Comparison of ENCODE assay signal across 8 mouse cellular contexts in the genomic region with DNA sequence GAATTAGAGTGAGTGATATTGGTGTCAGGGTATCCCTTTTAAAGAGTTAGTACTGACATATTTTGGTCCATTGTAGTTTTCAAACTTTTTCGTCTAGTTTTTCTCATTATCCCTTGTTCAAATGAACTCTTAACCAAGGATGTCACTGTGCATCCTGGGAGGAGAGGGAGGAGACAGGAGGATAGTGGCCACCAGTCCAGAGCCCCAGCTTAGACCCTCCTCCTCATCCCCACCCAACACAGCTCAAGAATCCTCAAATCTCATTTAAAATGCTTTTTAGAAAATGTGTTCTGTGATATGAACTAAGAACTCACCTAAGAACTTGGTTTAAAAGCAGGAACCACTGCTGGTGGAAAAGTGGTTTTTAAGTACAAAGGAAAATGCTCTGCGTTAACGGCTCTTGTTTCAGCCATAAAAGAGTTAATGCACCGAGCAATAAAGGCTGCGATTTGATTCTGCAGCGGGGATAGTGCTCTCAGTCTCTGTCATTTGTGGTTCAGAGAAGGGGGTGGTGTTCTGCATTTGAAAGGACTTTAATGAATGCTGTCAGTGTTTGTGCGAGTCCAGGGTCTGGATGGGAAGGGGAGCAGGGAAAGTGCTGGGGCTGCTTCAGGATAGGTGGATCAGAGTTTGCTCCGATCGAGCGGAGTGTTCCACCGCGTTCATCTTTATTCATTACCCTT. TPM values are rescaled to one million over a fixed set of nuclear protein-coding genes. Genes with fewer than 3 reads are reported as not detected.
DNase-seq lines count a peak whose midpoint lies in the region; ATAC-seq and TF ChIP-seq lines count a peak whose summit lies in the region.

No protein-coding gene starts in this region.

- peak overlapping the region; percentile 44 for H3K4me3 ChIP-seq in heart, embryonic 12.5 days
- H3K4me3 ChIP-seq in limb, embryonic 14.5 days (replicated peaks; ENCODE audit: low read length) = peak overlapping the region; percentile 34
- H3K4me3 ChIP-seq in small intestine, adult 2 months (ENCODE audit: low read depth, low read length) = peak overlapping the region; percentile 38

- no peaks in the 10 kb centered on the region for H3K9me3 ChIP-seq in heart, embryonic 12.5 days (replicated peaks)
- no peaks in the 10 kb centered on the region for H3K9me3 ChIP-seq in limb, embryonic 14.5 days (ENCODE audit: control insufficient read depth, low read length)

- H3K27me3 ChIP-seq in heart, embryonic 12.5 days (replicated peaks) = no peaks in the 10 kb centered on the region
- H3K27me3 ChIP-seq in limb, embryonic 14.5 days (ENCODE audit: control insufficient read depth, insufficient read depth, low read length) = no peaks in the 10 kb centered on the region
- no peaks in the 10 kb centered on the region for H3K27me3 ChIP-seq in small intestine, adult 2 months (ENCODE audit: control insufficient read depth, insufficient read depth, low read length)

- no peak overlapping the region for H3K27ac ChIP-seq in heart, embryonic 12.5 days (ENCODE audit: poor library complexity, severe bottlenecking)
- H3K27ac ChIP-seq in limb, embryonic 14.5 days (replicated peaks; ENCODE audit: low read depth, low read length) = no peak overlapping the region
- H3K27ac ChIP-seq in small intestine, adult 2 months (ENCODE audit: insufficient read depth, low read depth, low read length) = no peak overlapping the region

- TF ChIP-seq POLR2A in limb, embryonic 14.5 days (IDR thresholded peaks at IDR 0.05; ENCODE audit: borderline replicate concordance, extremely low read depth, insufficient read depth, insufficient read length) = no peak
- no peak for TF ChIP-seq POLR2A in small intestine, adult 2 months (IDR thresholded peaks at IDR 0.05; ENCODE audit: low read depth, low read length)

- H3K9ac ChIP-seq in heart, embryonic 12.5 days = 0 out of 2 replicates have a peak overlapping the region, but pooled peaks have one; percentile 37
- H3K9ac ChIP-seq in limb, embryonic 14.5 days (ENCODE audit: low read depth, low read length, severe bottlenecking) = peak overlapping the region; percentile 21

- DNase-seq in heart, adult 9 months (ENCODE audit: low spot score in 2 of 2) = no peak
- peak; percentile 59 for DNase-seq in brain, embryonic 18.5 days (ENCODE audit: low read depth, low spot score)
- peak; percentile 12 to 50 for DNase-seq in frontal cortex, adult 2 months (ENCODE audit: extremely low spot score in 1 of 2, low spot score in 1 of 2)
- DNase-seq in limb, embryonic 14.5 days (ENCODE audit: low spot score) = peak; percentile 54
- no peak for DNase-seq in urinary bladder, postnatal 10 days (ENCODE audit: low spot score)
- DNase-seq in ovary, postnatal 36 days (ENCODE audit: low spot score) = no peak

- no peak for ATAC-seq in heart, embryonic 12.5 days (ENCODE audit: insufficient number of reproducible peaks, low FRiP score)
- peak; percentile 81 for ATAC-seq in limb, embryonic 14.5 days (ENCODE audit: low FRiP score, low read depth)

- peak overlapping the region; percentile 72 for H3K4me2 ChIP-seq in heart, embryonic 12.5 days
- peak overlapping the region; percentile 49 for H3K4me2 ChIP-seq in limb, embryonic 14.5 days (replicated peaks; ENCODE audit: low read depth, low read length, severe bottlenecking)

- no peaks in the 10 kb centered on the region for H3K36me3 ChIP-seq in heart, embryonic 12.5 days
- H3K36me3 ChIP-seq in limb, embryonic 14.5 days (ENCODE audit: control insufficient read depth, insufficient read depth, low read length) = no peaks in the 10 kb centered on the region
- no peaks in the 10 kb centered on the region for H3K36me3 ChIP-seq in small intestine, adult 2 months (ENCODE audit: control insufficient read depth, insufficient read depth, low read length)

- TF ChIP-seq CTCF in small intestine, adult 2 months (IDR thresholded peaks at IDR 0.05; ENCODE audit: extremely low read depth, insufficient read length, insufficient replicate concordance, low read depth, low read length) = no peak

- whole genome bisulfite sequencing in heart, embryonic 12.5 days = 11% methylated on average over 12 of the region's 12 CpGs
- 5% methylated on average over 12 of the region's 12 CpGs for WGBS in limb, embryonic 14.5 days
- WGBS in small intestine, adult 2 months = 29% methylated on average over 12 of the region's 12 CpGs

- H3K4me1 ChIP-seq in heart, embryonic 12.5 days (replicated peaks) = 0 out of 2 replicates have a peak, but pooled peaks cover 9% of the 10 kb centered on the region
- 0 out of 2 replicates have a peak, but pooled peaks cover 6% of the 10 kb centered on the region for H3K4me1 ChIP-seq in limb, embryonic 14.5 days (ENCODE audit: control insufficient read depth, insufficient read depth, low read length)
- H3K4me1 ChIP-seq in small intestine, adult 2 months (ENCODE audit: control insufficient read depth, insufficient read depth, insufficient read length, low read length) = peaks cover 5% of the 10 kb centered on the region; the same call in 1 of the 2 replicates

RNA-seq across cellular contexts. Expression of a gene that starts 23.3 kb away (rescaled TPM):
- polyA plus RNA-seq in heart, embryonic 12.5 days (2016; fragmentation: Nextera tagmentation; extraction: Ambion mirVana) = 18.8 and 21.5 TPM in 2 replicates
- 55.7 and 59.4 TPM in 2 replicates for polyA plus RNA-seq in frontal cortex, adult 2 months (2012; rRNA removed)
- 27.4 and 28.8 TPM in 2 replicates for polyA plus RNA-seq in limb, embryonic 14.5 days (2012; rRNA removed)
- 20.4 and 23.2 TPM in 2 replicates for polyA plus RNA-seq in limb, embryonic 14.5 days (2014; fragmentation: Nextera tagmentation; extraction: Ambion mirVana)
- 4.6 and 6.6 TPM in 2 replicates for polyA plus RNA-seq in small intestine, adult 2 months (2012; rRNA removed)

RNA-seq across cellular contexts. Expression of a gene that starts 38.7 kb away (rescaled TPM):
- 0.27 TPM in 1 of 2 replicates, not detected in the other for polyA plus RNA-seq in heart, embryonic 12.5 days (2016; fragmentation: Nextera tagmentation; extraction: Ambion mirVana)
- polyA plus RNA-seq in frontal cortex, adult 2 months (2012; rRNA removed) = 0.40 and 0.44 TPM in 2 replicates
- 0.23 and 0.88 TPM in 2 replicates for polyA plus RNA-seq in limb, embryonic 14.5 days (2012; rRNA removed)
- 0.23 and 1.1 TPM in 2 replicates for polyA plus RNA-seq in limb, embryonic 14.5 days (2014; fragmentation: Nextera tagmentation; extraction: Ambion mirVana)
- polyA plus RNA-seq in small intestine, adult 2 months (2012; rRNA removed) = 0.23 and 0.29 TPM in 2 replicates

Comparison
In these comparisons a context has a peak if more than half of its experiments do, and no peak if none do; other contexts are left out.
1. DNase-seq: peak in brain, embryonic 18.5 days (single experiment), frontal cortex, adult 2 months (2 of 2) and limb, embryonic 14.5 days (single experiment); none in heart, adult 9 months (0 of 2), urinary bladder, postnatal 10 days (single experiment) and ovary, postnatal 36 days (single experiment).
2. Peak in every context shown above with its lines, with median percentiles within 50 percentile points of each other: H3K4me3 ChIP-seq.